ENCODE assay signal across 8 mouse cellular contexts in genomic region chr5:125389131-125389578, GRCm38 (mm10). TPM values are rescaled to one million over a fixed set of nuclear protein-coding genes. Genes with fewer than 3 reads are reported as not detected.
DNase-seq lines count a peak whose midpoint lies in the region; ATAC-seq lines count a peak whose summit lies in the region.

Gene Gm10382, plus strand, starts transcription at chr5:125389322.

- peak; percentile 73 to 74 for DNase-seq in left cerebral cortex, adult 18-20 months (ENCODE audit: low spot score in 2 of 2)
- DNase-seq in left cerebral cortex, adult 11 months (ENCODE audit: low spot score), result no peak
- peak; percentile 76 for DNase-seq in embryo, embryonic 9.5 days (ENCODE audit: extremely low spot score)
- DNase-seq in heart, adult 11 months, result peak; percentile 99
- DNase-seq in kidney, adult 11 months, result peak; percentile 85
- peak; percentile 86 to 88 for DNase-seq in spleen, adult 18-20 months

- peak within 1 kb of the TSS; percentile 93 for H3K27ac ChIP-seq in limb, embryonic 12.5 days
- H3K27ac ChIP-seq in midbrain, embryonic 13.5 days, result peak within 1 kb of the TSS; percentile 98

- peak; percentile 8; the same call in 1 of the 2 replicates for ATAC-seq in limb, embryonic 12.5 days (ENCODE audit: insufficient number of reproducible peaks, insufficient read depth, low FRiP score, low TSS enrichment, low read depth)
- ATAC-seq in midbrain, embryonic 13.5 days, result peak; percentile 35

- peak within 1 kb of the TSS; percentile 99 for H3K4me3 ChIP-seq in limb, embryonic 12.5 days (replicated peaks)
- H3K4me3 ChIP-seq in midbrain, embryonic 13.5 days (replicated peaks), result peak within 1 kb of the TSS; percentile 99

- under 1% methylated on average over 41 of the region's 41 CpGs for WGBS in limb, embryonic 12.5 days
- WGBS in midbrain, embryonic 13.5 days, result under 1% methylated on average over 41 of the region's 41 CpGs

- peaks cover 33% of the 10 kb centered on the region for H3K4me1 ChIP-seq in limb, embryonic 12.5 days (replicated peaks)
- H3K4me1 ChIP-seq in midbrain, embryonic 13.5 days (replicated peaks), result peaks cover 45% of the 10 kb centered on the region

- peak within 1 kb of the TSS; percentile 90 for H3K4me2 ChIP-seq in limb, embryonic 12.5 days
- peak within 1 kb of the TSS; percentile 100 for H3K4me2 ChIP-seq in midbrain, embryonic 13.5 days (replicated peaks)

- peak within 1 kb of the TSS; percentile 98 for H3K9ac ChIP-seq in limb, embryonic 12.5 days (replicated peaks)
- H3K9ac ChIP-seq in midbrain, embryonic 13.5 days (replicated peaks), result peak within 1 kb of the TSS; percentile 100

- no peaks in the 10 kb centered on the region for H3K9me3 ChIP-seq in limb, embryonic 12.5 days
- no peaks in the 10 kb centered on the region for H3K9me3 ChIP-seq in midbrain, embryonic 13.5 days

- peaks cover 22% of the 10 kb centered on the region for H3K36me3 ChIP-seq in limb, embryonic 12.5 days
- H3K36me3 ChIP-seq in midbrain, embryonic 13.5 days, result peaks cover 18% of the 10 kb centered on the region

- no peaks in the 10 kb centered on the region for H3K27me3 ChIP-seq in limb, embryonic 12.5 days
- no peaks in the 10 kb centered on the region for H3K27me3 ChIP-seq in midbrain, embryonic 13.5 days

RNA-seq across cellular contexts. Expression of gene Gm10382, which starts in this region (rescaled TPM):
- under 1 TPM; 0.28 to 0.40 TPM for total RNA-seq in left cerebral cortex, adult 18-20 months (2021)
- polyA plus RNA-seq in limb, embryonic 12.5 days (2016; fragmentation: Nextera tagmentation; extraction: Ambion mirVana), result 0.39 and 0.46 TPM in 2 replicates
- 0.39 and 0.89 TPM in 2 replicates for polyA plus RNA-seq in midbrain, embryonic 13.5 days (2015; fragmentation: Nextera tagmentation; extraction: Ambion mirVana)

Comparison
In these comparisons a context has a peak if more than half of its experiments do, and no peak if none do; other contexts are left out.
1. Peak in DNase-seq in left cerebral cortex, adult 18-20 months; RNA of the gene not detected or under 1 TPM.
2. Peak in ATAC-seq, H3K4me3 ChIP-seq, H3K27ac ChIP-seq, H3K9ac ChIP-seq and H3K4me2 ChIP-seq in limb, embryonic 12.5 days; RNA of the gene not detected or under 1 TPM.
3. Peak in ATAC-seq, H3K4me3 ChIP-seq, H3K27ac ChIP-seq, H3K9ac ChIP-seq and H3K4me2 ChIP-seq in midbrain, embryonic 13.5 days; RNA of the gene not detected or under 1 TPM.